Mouse (Mus musculus): ENCODE measurements around the gene Arl1.
"Not testable (repeated sequence)": the region's sequence is repeated elsewhere in the genome, so short reads cannot be mapped to it uniquely, and the experiment has no call there.

Arl1 gene
- long read RNA-seq, experiment 1, transcript Arl1-202 (6 exons, 2,080 nt) = major isoform, 211 of 226 reads
- long read RNA-seq, experiment 1, partial matches to known transcripts = 1 of 226 reads
- long read RNA-seq, experiment 1, other reads (novel, unspliced or antisense) = 14 of 226 reads
- long read RNA-seq, experiment 2, transcript Arl1-202 (6 exons, 2,080 nt) = major isoform, 250 of 269 reads
- long read RNA-seq, experiment 2, partial matches to known transcripts = 3 of 269 reads
- long read RNA-seq, experiment 2, other reads (novel, unspliced or antisense) = 16 of 269 reads

DNA sequence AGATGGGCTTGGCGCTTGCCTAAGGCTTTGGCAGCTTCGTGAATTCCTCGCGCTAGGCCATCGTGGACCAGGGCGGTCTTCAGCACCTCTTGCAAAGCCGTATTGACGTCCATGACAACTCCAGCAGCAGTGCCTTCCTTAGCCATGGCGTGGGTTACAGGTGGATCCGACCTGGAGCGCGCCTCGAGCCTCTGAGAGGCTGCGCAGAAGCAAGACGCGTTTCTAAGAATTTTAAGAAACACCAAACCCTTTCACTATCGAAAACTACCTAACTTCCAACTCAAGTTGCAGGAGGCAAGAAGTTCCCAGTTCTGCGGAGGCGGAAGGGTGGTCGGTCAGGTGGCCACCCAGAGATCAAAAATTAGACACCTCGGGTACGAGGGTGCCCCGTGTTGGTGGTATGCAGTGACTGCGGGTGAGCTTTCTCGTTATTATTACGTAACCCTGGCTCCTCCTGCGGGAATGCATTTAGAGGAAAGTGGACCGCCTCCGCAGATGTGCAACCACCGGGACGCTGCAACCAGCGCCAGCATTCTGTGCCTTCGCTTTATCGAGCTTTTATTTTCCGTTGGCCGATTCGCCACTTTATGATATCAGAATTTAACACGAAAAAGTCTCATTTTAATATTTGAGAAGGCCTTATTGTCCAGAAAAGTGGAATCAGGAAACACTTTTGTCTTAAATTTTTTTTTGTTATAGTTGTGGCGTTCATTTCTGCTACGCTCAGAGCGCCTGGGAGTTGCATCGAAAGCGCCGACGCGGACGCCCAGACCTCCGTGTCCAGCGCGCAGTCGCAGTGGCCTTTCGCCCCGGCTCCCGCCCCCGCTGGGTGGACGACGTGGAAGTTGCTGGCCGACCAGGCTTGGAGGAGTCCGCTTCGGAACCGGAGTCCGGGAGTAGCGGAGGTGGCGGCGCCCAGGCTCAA lies at the start of gene Arl1:
Arl1 (plus strand) TSS at position 288 of the 925 bp plus-strand sequence.
- intact Hi-C loops (cut with DNase I) = no loop called here

DNA sequence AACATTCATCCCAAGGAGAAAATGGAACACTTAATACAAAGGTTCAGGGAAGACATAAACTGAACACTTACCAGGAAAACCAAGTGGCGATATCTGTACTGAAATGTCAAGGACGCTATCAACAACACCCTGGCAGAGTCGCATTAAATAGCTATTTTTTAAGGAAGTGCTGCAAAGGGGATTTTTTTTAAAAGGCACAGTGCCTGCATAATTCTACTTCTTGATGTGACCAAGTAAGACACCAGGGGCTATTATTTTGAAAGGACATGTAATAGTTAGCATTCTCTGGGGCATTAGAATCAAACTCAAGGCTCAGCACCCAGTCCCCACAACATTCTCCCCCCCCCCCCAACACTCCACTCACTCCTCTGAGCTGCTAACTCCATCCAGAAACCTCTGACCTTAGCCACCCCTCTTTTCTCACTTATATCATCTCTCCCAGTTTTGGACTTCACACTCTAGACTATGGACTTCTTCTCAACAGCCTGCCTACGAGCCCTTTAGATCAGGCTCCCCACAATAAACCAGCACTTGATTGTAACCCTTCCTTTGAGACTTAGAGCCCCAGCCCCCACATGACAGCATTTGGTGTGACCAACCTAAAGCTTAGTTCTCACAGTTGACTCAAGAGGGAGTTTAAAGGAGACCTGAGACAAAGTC lies 47.6 kb upstream of the Arl1 start:
- intact Hi-C loops (cut with DNase I) = no loop called here

GRCm38 (mm10) chr10:88684925-88685324 lies 45.7 kb upstream of the Arl1 start, which contains the start of gene Spic:
Gene Spic (minus strand): TSS chr10:88685015.
- intact Hi-C loops (cut with DNase I) = no loop called here

DNA sequence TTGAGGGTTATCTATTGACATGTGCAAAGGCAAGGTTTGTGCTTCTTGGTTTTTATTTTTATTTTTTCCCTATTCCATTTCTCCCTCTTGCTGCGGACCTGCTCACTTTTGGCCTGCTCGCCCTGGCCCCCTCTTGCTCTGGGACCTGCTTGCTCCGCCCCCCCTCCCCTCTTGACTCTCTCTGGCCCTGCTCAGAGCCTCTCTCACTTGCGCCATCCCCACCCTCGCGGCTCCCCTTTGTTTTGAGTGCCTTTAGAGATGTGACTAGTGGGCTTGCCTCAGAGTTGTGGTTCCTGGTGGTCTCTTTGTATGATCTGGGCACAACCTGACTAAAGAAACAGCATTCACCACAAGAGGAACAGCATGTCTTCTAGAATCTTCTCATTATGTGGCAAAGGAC lies 29.7 kb upstream of the Arl1 start:
- intact Hi-C loops (cut with DNase I) = no loop called here

GRCm38 (mm10) chr10:88708671-88709523 lies 21.8 kb upstream of the Arl1 start:
- intact Hi-C loops (cut with DNase I) = no loop called here

- intact Hi-C loops (cut with DNase I) = no loop called here
These were observed 18.3 kb upstream of the Arl1 start for GRCm38 (mm10) chr10:88712359-88712758.

DNA sequence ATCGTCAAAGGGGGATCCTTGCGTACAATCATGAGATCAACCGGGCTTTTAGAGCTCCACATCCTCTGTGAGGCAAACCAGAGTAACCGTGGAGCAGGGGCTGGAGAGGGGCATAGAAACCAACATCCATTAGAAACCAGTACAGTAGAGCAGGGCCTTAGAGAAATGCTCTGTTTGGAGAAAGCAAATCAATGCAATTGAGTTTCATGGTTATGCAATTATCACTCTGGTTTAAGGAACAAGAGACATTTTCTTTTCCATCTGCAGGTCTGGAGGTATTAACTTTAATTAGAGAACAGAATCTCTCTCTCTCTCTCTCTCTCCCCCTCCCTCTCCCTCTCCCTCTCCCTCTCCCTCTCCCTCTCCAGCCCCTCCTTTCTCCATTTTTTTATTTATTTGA lies 15.9 kb upstream of the Arl1 start:
- intact Hi-C loops (cut with DNase I) = no loop called here

- intact Hi-C loops (cut with DNase I) = no loop called here
These were observed 15.0 kb upstream of the Arl1 start for GRCm38 (mm10) chr10:88715621-88716020.

DNA sequence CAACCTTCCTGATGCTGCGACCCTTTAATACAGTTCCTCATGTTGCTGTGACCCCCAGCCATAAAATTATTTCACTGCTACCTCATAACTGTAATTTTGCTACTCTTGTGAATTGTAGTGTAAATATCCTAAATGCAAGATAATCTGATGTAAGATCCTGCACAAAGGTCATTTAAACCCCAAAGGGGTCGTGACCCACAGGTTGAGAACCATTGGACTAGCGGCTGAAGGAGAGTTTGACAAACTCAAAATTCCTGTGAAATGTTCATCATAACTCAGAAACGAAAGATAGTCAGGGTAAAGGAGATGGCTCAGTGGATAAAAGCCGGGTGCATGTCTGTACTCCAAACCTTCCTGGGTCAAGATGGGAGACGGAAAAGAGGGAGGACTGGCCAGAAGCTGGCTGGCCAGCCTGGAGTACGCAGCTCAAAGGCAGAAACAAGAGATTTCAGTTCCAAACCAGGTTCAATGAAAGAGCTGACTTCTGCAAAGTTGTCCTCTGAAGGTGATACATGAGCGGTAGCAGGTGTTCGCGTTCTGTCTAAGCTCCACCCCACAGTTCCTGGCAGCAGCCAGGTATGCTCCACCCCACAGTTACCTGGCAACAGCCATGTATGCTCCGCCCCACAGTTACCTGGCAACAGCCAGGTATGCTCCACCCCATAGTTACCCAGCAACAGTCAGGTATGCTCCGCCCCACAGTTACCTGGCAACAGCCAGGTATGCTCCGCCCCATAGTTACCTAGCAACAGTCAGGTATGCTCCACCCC lies 13.5 kb upstream of the Arl1 start:
- intact Hi-C loops (cut with DNase I) = no loop called here

GRCm38 (mm10) chr10:88717756-88718025 lies 13.0 kb upstream of the Arl1 start:
- intact Hi-C loops (cut with DNase I) = no loop called here

GRCm38 (mm10) chr10:88719618-88720017 lies 11.0 kb upstream of the Arl1 start:
- intact Hi-C loops (cut with DNase I) = loop anchor here (10.0 kb wide), 1 partner anchor 165 kb away; no protein-coding TSS in a partner anchor

DNA sequence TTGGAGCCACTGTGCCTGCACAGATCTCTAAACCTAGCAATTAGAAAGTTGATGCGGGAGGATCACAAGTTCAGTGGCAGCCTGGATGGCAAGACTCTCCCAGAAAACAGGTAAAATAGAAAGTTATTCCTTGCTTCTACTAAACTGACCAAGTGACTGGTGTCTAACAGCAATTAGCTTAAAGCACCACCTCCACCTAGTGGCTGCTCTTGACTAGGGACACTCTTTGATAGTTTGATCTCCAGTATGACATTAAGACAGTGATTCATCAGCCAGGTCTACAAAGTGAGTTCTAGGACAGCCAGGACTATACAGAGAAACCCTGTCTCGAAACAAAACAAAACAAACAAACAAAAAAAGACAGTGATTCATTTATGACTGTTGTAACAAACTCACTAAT lies 5.3 kb upstream of the Arl1 start:
- intact Hi-C loops (cut with DNase I) = loop anchor here (5.0 to 10.0 kb wide), 2 partner anchors 171 to 348 kb away; partner anchors contain the start of genes Dram1 and Gnptab

GRCm38 (mm10) chr10:88727128-88727527 lies 3.5 kb upstream of the Arl1 start:
- intact Hi-C loops (cut with DNase I) = loop anchor here (5.0 to 10.0 kb wide), 2 partner anchors 172 to 350 kb away; partner anchors contain the start of genes Dram1 and Gnptab

- intact Hi-C loops (cut with DNase I) = loop anchor here (5.0 to 10.0 kb wide), 2 partner anchors 173 to 351 kb away; partner anchors contain the start of genes Dram1 and Gnptab
These were observed 2.5 kb upstream of the Arl1 start for GRCm38 (mm10) chr10:88728166-88728565.

DNA sequence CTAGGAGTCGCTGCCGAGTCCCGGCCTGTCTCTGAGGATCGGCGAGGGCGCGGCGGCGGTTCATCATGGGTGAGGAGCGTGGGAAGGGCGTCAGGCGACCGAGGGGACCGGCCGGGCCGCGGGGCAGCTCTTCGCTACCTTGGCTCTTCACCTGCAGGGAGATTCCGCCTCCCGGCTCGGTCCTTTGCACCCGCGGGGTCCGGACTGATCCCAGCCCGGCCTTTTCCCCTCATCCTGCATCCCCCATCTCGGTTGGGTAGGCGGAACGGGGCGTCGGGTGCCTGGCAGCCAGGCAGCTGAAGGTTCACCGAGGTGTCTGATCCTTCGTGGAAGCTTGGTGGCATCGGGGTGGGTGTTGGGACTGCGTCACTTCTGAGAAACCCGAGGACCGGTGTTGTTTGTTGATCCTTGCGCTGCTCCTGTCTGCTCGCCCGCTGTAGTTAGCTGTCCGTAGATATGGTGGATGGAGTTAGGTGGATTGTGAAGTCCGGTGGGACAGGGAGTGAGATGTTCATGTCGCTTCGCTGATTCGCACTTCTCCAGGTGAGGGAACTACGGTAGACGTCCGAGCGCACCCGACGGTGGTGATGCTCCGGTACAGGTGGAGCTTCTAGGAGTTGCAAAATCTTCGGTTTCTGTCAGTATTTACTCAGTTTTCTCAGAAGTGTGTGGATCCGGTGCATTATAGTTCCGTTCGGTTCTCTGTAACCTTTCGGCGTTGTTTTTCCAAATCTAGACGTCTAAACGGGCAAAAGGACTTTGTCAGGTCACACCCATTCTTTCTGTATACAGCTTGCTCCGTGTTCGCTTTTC lies 1.0 kb downstream of the Arl1 start:
- intact Hi-C loops (cut with DNase I) = no loop called here

- intact Hi-C loops (cut with DNase I) = no loop called here
These were observed 1.6 kb downstream of the Arl1 start for GRCm38 (mm10) chr10:88732309-88732622.

- intact Hi-C loops (cut with DNase I) = not testable (repeated sequence)
These were observed 8.4 kb downstream of the Arl1 start for GRCm38 (mm10) chr10:88739074-88739473.

- intact Hi-C loops (cut with DNase I) = no loop called here
These were observed 9.2 kb downstream of the Arl1 start for GRCm38 (mm10) chr10:88739818-88740217.

DNA sequence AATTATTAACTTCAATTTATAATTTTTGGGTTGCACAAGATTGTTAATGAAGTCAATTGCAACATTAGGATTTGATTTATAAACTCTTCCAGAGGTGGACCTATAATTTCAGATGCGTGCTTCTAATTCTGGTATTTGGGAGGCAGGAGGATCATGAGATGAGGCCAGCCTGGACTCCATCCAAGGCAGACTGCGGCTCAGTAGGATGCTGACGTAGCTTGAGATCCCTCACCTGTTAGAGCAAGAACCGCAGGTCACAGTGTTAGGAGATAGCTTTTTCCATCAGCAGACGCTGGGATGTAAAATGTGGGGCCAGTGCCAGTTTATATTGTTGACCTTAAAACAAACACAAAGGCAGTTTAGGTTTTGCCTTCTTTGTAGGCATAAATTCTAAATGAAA lies 10.1 kb downstream of the Arl1 start:
- intact Hi-C loops (cut with DNase I) = no loop called here
